Mouse (Mus musculus): Measurements from ENCODE around the gene Slc43a3.

DNA sequence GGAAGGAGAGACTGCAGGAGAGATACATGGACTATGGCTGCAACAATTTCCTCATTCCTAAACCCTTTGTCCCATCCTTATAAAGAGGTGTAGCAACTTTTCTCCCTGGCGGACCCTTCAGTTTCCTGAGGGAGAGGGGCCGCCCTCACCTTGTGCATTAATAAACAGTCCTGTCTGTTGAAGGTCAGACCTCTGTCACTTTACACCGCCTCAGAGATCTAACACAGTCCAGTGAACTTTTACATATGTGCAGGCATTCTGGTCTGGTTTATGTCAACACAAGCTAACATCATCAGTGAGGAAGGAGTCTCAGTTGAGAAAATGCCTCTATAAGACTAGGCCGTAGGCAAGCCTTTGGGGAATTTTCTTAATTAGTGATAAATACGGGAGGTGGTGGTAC lies 22.5 kb upstream of the Slc43a3 start:
- TF ChIP-seq CTCF (IDR thresholded peaks at IDR 0.05; ENCODE audit: low read depth, low read length), result no peak
- TF ChIP-seq POLR2A (IDR thresholded peaks at IDR 0.05; ENCODE audit: insufficient read depth, low read length), result no peak
- TF ChIP-seq EP300 (IDR thresholded peaks at IDR 0.05; ENCODE audit: insufficient read depth, low read depth, low read length), result no peak
